Mouse (Mus musculus) liver, adult 10 weeks (tissue): ENCODE measurements around the gene Gm20823. TPM values are rescaled to one million over a fixed set of nuclear protein-coding genes. Genes with fewer than 3 reads are reported as not detected.

Source experiments
- polyA plus RNA-seq: library from polyadenylated mRNA; stranded (reverse); fragments of 350-450 nt; fragmentation: Illumina TruSeq; extraction: RNeasy Lipid Tissue Mini Kit (QIAGEN cat#74804); gene quantifications from one replicate; pipeline ENCODE4 v1.2.3, GENCODE M21; 2014; ENCODE audit warnings: low read depth, low replicate concordance

Gene Gm20823
- not detected for polyA plus RNA-seq

GRCm38 (mm10) chrY:62464745-62465144, at the start of gene Gm20823:
Gene Gm20823 (minus strand): TSS chrY:62464845.

